Mouse (Mus musculus) erythroblast, embryonic 14.5 days (primary cell): ENCODE measurements around the gene Rbfox1.

Experiments
- GATA1 ChIP-seq: IDR thresholded peaks from 2 replicates; pipeline ENCODE4 v1.6.1; 2012; ENCODE audit warnings: low read length, inconsistent platforms, mixed read lengths
- TAL1 ChIP-seq: IDR thresholded peaks from 3 replicates; pipeline ENCODE4 v1.6.1; 2012; ENCODE audit warnings: low read length, inconsistent platforms, mixed read lengths

DNA sequence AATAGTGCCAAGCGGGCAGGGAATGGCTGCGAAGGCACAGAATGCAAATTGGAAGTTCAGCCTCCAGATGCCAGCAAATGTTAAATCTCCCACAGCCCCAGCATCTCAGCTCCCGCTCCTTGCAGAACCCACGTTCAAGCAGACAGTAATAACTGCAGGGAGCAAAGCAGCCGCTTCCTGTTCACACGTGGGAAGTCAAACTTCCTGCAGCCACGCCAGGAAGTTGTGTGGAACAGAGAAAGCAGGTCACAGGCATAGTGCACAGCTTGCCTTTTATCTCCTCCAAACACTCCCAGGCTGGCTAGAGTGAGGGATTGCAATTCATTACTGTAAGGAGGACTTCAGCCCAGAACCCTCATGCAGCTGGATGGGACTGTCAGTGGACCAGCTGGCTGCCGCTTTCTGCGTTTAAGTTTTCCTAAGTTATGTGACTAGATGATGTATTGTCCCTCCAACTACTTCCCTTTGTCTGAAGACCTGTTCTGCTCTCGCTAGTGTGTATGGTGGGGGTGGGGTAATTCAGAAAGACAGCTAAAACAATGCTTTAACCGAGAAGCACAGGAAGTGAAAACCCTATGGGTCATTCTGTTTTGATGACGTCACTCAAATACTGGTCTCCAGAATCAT, 1534.6 kb downstream of the Rbfox1 start:
- no peak for TF ChIP-seq GATA1
- TF ChIP-seq TAL1, result no peak
